Mouse (Mus musculus): ENCODE data around the gene Gm10358. TPM values are rescaled to one million over a fixed set of nuclear protein-coding genes. Genes with fewer than 3 reads are reported as not detected.

Gene Gm10358
- 0.28 and 0.31 TPM in 2 replicates for polyA plus RNA-seq (2021; fragmentation: Nextera tagmentation)
- long read RNA-seq, experiment 1, partial matches to known transcripts, result 0 of 2 reads
- long read RNA-seq, experiment 1, other reads (novel, unspliced or antisense), result 0 of 2 reads
- long read RNA-seq, experiment 2, result 0 reads

GRCm38 (mm10) chr8:75406489-75406888 lies at the start of gene Gm10358:
Gene Gm10358 (minus strand): TSS chr8:75406589.

GRCm38 (mm10) chr8:75448394-75448793 lies 42.0 kb upstream of the Gm10358 start, which contains the start of gene Iqcm:
Gene Iqcm (plus strand): TSS chr8:75448694.

Other genes with a start within 250 kb of the Gm10358 start
- gene Rasd2, start 192.6 kb downstream of the Gm10358 start, polyA plus RNA-seq (2021; fragmentation: Nextera tagmentation), result 24.6 and 27.9 TPM in 2 replicates
- gene Iqcm, start 42.1 kb upstream of the Gm10358 start, polyA plus RNA-seq (2021; fragmentation: Nextera tagmentation), result 0.11 TPM in 1 of 2 replicates, not detected in the other